Mouse (Mus musculus): Measurements from ENCODE around the gene Srf. TPM values are rescaled to one million over a fixed set of nuclear protein-coding genes. Genes with fewer than 3 reads are reported as not detected.

Gene Srf
- 10 to 100 TPM; 11.4 to 46.5 (median 20.8) TPM for total RNA-seq (2018; cell fraction: chromatin; rRNA removed)
- 10 to 100 TPM; 17.0 to 48.7 (median 22.0) TPM for total RNA-seq (2018; cell fraction: cytosol; rRNA removed)
- 10 to 100 TPM; 12.3 to 41.6 (median 22.8) TPM for total RNA-seq (2018; cell fraction: nucleus; rRNA removed)
- 15.1 to 25.6 TPM (median 25.2 TPM) in 3 replicates for polyA plus RNA-seq (2018)

GRCm38 (mm10) chr17:46555673-46556583 is at the start of gene Srf:
Gene Srf, minus strand, starts transcription at chr17:46556175.
- peak within 1 kb of the TSS; percentile 54 for H3K4me3 ChIP-seq (ENCODE audit: inconsistent target)
- peaks cover 11% of the 10 kb centered on the region; the same call in 1 of the 2 replicates for H3K36me3 ChIP-seq (ENCODE audit: inconsistent target)
- H3K27ac ChIP-seq: peak within 1 kb of the TSS; percentile 65
- 1% methylated on average over 60 of the region's 87 CpGs for WGBS (ENCODE audit: missing documents)
- H3K79me2 ChIP-seq (ENCODE audit: inconsistent target): peaks cover 39% of the 10 kb centered on the region

- no peak overlapping the region for H3K27ac ChIP-seq
- WGBS (ENCODE audit: missing documents): 98% methylated on average over 5 of the region's 5 CpGs
- no peak overlapping the region for H3K4me3 ChIP-seq (ENCODE audit: inconsistent target)
- H3K79me2 ChIP-seq (ENCODE audit: inconsistent target): no peaks in the 10 kb centered on the region
- no peaks in the 10 kb centered on the region for H3K36me3 ChIP-seq (ENCODE audit: inconsistent target)
Observed at GRCm38 (mm10) chr17:46605126-46605525, 49.2 kb upstream of the Srf start.

- Histone ChIP-seq H3K27ac (peak overlapping the region; percentile 45; the same call in 1 of the 2 replicates), H3K36me3 (ENCODE audit: inconsistent target) (no peaks in the 10 kb centered on the region), H3K79me2 (ENCODE audit: inconsistent target) (no peaks in the 10 kb centered on the region), H3K4me3 (ENCODE audit: inconsistent target) (no peak overlapping the region)
- 100% methylated on average over 4 of the region's 4 CpGs for WGBS (ENCODE audit: missing documents)
Observed at GRCm38 (mm10) chr17:46603229-46603628, 47.3 kb upstream of the Srf start.

- peak overlapping the region; percentile 45 for H3K27ac ChIP-seq
Observed at GRCm38 (mm10) chr17:46602212-46602611, 46.2 kb upstream of the Srf start.

GRCm38 (mm10) chr17:46600569-46600968 is 44.6 kb upstream of the Srf start:
- Histone ChIP-seq H3K79me2 (ENCODE audit: inconsistent target) (no peaks in the 10 kb centered on the region), H3K36me3 (ENCODE audit: inconsistent target) (no peaks in the 10 kb centered on the region), H3K27ac (no peak overlapping the region), H3K4me3 (ENCODE audit: inconsistent target) (no peak overlapping the region)
- 84% methylated on average over 2 of the region's 2 CpGs for WGBS (ENCODE audit: missing documents)

More at GRCm38 (mm10) chr17:46602212-46602611, 46.2 kb upstream of the Srf start:
- Histone ChIP-seq H3K36me3 (ENCODE audit: inconsistent target) (no peaks in the 10 kb centered on the region), H3K79me2 (ENCODE audit: inconsistent target) (no peaks in the 10 kb centered on the region), H3K4me3 (ENCODE audit: inconsistent target) (no peak overlapping the region)
- 10% methylated on average over 9 of the region's 9 CpGs for WGBS (ENCODE audit: missing documents)

- Histone ChIP-seq H3K4me3 (ENCODE audit: inconsistent target) (no peak overlapping the region), H3K36me3 (ENCODE audit: inconsistent target) (no peaks in the 10 kb centered on the region), H3K79me2 (ENCODE audit: inconsistent target) (no peaks in the 10 kb centered on the region), H3K27ac (no peak overlapping the region)
- WGBS (ENCODE audit: missing documents): 85% methylated on average over 4 of the region's 4 CpGs
Observed at GRCm38 (mm10) chr17:46598963-46599362, 43.0 kb upstream of the Srf start.

- WGBS (ENCODE audit: missing documents): 94% methylated on average over 11 of the region's 11 CpGs
Observed at GRCm38 (mm10) chr17:46597956-46598355, 42.0 kb upstream of the Srf start.

GRCm38 (mm10) chr17:46595336-46595735 is 39.4 kb upstream of the Srf start:
- 96% methylated on average over 6 of the region's 6 CpGs for WGBS (ENCODE audit: missing documents)
- H3K79me2 ChIP-seq (ENCODE audit: inconsistent target): no peaks in the 10 kb centered on the region
- no peak overlapping the region for H3K4me3 ChIP-seq (ENCODE audit: inconsistent target)
- H3K36me3 ChIP-seq (ENCODE audit: inconsistent target): no peaks in the 10 kb centered on the region
- no peak overlapping the region for H3K27ac ChIP-seq

More at GRCm38 (mm10) chr17:46597956-46598355, 42.0 kb upstream of the Srf start:
- no peaks in the 10 kb centered on the region for H3K79me2 ChIP-seq (ENCODE audit: inconsistent target)
- no peaks in the 10 kb centered on the region for H3K36me3 ChIP-seq (ENCODE audit: inconsistent target)
- H3K27ac ChIP-seq: no peak overlapping the region
- no peak overlapping the region for H3K4me3 ChIP-seq (ENCODE audit: inconsistent target)

- WGBS (ENCODE audit: missing documents): 96% methylated on average over 9 of the region's 9 CpGs
- H3K36me3 ChIP-seq (ENCODE audit: inconsistent target): no peaks in the 10 kb centered on the region
- H3K27ac ChIP-seq: no peak overlapping the region
- H3K79me2 ChIP-seq (ENCODE audit: inconsistent target): no peaks in the 10 kb centered on the region
- no peak overlapping the region for H3K4me3 ChIP-seq (ENCODE audit: inconsistent target)
Observed at GRCm38 (mm10) chr17:46594606-46595005, 38.6 kb upstream of the Srf start.

- H3K4me3 ChIP-seq (ENCODE audit: inconsistent target): no peak overlapping the region
- no peaks in the 10 kb centered on the region for H3K79me2 ChIP-seq (ENCODE audit: inconsistent target)
- 98% methylated on average over 4 of the region's 4 CpGs for WGBS (ENCODE audit: missing documents)
- H3K36me3 ChIP-seq (ENCODE audit: inconsistent target): no peaks in the 10 kb centered on the region
- H3K27ac ChIP-seq: no peak overlapping the region
Observed at GRCm38 (mm10) chr17:46593124-46593523, 37.1 kb upstream of the Srf start.

GRCm38 (mm10) chr17:46591406-46591805 is 35.4 kb upstream of the Srf start:
- 93% methylated on average over 19 of the region's 19 CpGs for WGBS (ENCODE audit: missing documents)
- Histone ChIP-seq H3K27ac (no peak overlapping the region), H3K79me2 (ENCODE audit: inconsistent target) (no peaks in the 10 kb centered on the region), H3K36me3 (ENCODE audit: inconsistent target) (no peaks in the 10 kb centered on the region), H3K4me3 (ENCODE audit: inconsistent target) (no peak overlapping the region)

GRCm38 (mm10) chr17:46590439-46590838 is 34.5 kb upstream of the Srf start:
- H3K36me3 ChIP-seq (ENCODE audit: inconsistent target): no peaks in the 10 kb centered on the region
- no peak overlapping the region for H3K4me3 ChIP-seq (ENCODE audit: inconsistent target)
- no peak overlapping the region for H3K27ac ChIP-seq
- 94% methylated on average over 7 of the region's 7 CpGs for WGBS (ENCODE audit: missing documents)
- no peaks in the 10 kb centered on the region for H3K79me2 ChIP-seq (ENCODE audit: inconsistent target)

GRCm38 (mm10) chr17:46589635-46590314 is 33.8 kb upstream of the Srf start:
- Histone ChIP-seq H3K79me2 (ENCODE audit: inconsistent target) (no peaks in the 10 kb centered on the region), H3K27ac (no peak overlapping the region), H3K4me3 (ENCODE audit: inconsistent target) (no peak overlapping the region), H3K36me3 (ENCODE audit: inconsistent target) (no peaks in the 10 kb centered on the region)
- 95% methylated on average over 16 of the region's 16 CpGs for WGBS (ENCODE audit: missing documents)

GRCm38 (mm10) chr17:46588913-46589312 is 32.9 kb upstream of the Srf start:
- H3K4me3 ChIP-seq (ENCODE audit: inconsistent target): no peak overlapping the region
- 98% methylated on average over 6 of the region's 6 CpGs for WGBS (ENCODE audit: missing documents)
- H3K27ac ChIP-seq: no peak overlapping the region
- no peaks in the 10 kb centered on the region for H3K36me3 ChIP-seq (ENCODE audit: inconsistent target)
- no peaks in the 10 kb centered on the region for H3K79me2 ChIP-seq (ENCODE audit: inconsistent target)

GRCm38 (mm10) chr17:46588173-46588572 is 32.2 kb upstream of the Srf start:
- H3K27ac ChIP-seq: no peak overlapping the region
- H3K36me3 ChIP-seq (ENCODE audit: inconsistent target): no peaks in the 10 kb centered on the region
- 19% methylated on average over 9 of the region's 9 CpGs for WGBS (ENCODE audit: missing documents)
- no peak overlapping the region for H3K4me3 ChIP-seq (ENCODE audit: inconsistent target)
- H3K79me2 ChIP-seq (ENCODE audit: inconsistent target): no peaks in the 10 kb centered on the region
